Mouse (Mus musculus) urinary bladder, adult 2 months (tissue): ENCODE data around the gene Adora3. TPM values are rescaled to one million over a fixed set of nuclear protein-coding genes. Genes with fewer than 3 reads are reported as not detected.

Experiments used
- DNase-seq: peaks from one replicate; pipeline ENCODE4 v3.0.0; 2022; ENCODE audit warnings: low spot score
- polyA plus RNA-seq: library from polyadenylated mRNA; depleted of rRNA; stranded (reverse); fragments of >200 nt; gene quantifications from 2 replicates; pipeline ENCODE4 v1.2.3, GENCODE M21; 2012

Gene Adora3
- polyA plus RNA-seq, 1 experiment: 0.41 TPM

DNA sequence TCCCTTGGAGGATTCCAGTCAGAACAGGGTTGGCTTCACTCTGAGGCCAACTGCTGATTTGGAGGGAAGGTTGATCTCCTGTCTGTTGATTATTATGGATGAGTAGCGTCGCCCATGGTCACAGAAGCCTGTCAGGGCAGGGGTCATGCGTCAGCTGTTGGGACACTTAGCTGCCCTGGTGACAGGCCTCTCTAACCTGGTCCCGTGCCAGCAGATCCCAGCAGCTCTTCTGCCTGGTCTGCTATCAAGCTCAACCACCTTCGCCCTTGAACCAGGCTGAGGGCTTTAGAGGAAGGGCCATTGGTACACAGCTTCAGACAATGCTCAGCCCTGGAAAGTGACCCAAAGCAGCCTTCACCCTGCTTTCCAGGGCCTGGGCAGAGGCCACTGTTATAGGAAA lies 5.4 kb downstream of the Adora3 start:
- no peak for DNase-seq

DNA sequence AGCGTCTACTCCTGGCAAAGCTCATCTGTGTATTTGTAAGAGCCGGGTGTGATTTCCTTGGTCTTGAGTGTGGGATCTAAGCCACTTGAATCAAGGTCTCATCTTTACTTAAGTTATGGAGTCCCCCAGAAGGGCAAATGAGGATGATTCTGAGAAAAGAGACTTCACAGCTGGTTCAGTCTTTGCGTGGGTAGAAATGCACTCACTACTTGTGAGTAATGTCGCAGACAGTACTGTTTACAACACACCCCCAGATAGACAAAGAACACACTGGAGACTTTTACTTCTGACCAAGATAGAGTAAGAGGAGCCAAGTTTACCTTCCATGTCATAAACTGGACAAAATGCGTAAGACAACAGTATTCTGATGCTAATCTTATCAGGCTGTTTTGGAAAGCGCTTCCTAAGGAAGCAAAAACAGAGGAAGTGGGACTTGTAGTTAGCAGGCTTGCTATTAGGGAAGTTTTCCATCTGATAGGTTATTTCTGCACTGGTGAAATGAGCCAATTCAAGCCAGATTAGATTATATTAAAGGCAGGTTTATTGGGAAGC lies 6.7 kb downstream of the Adora3 start:
- DNase-seq: no peak

- no peak for DNase-seq
Measured at GRCm38 (mm10) chr3:105877919-105878318, 7.3 kb downstream of the Adora3 start.

- DNase-seq: no peak
Measured at GRCm38 (mm10) chr3:105878751-105879150, 8.1 kb downstream of the Adora3 start.

GRCm38 (mm10) chr3:105880419-105880818 lies 9.8 kb downstream of the Adora3 start:
- no peak for DNase-seq

DNA sequence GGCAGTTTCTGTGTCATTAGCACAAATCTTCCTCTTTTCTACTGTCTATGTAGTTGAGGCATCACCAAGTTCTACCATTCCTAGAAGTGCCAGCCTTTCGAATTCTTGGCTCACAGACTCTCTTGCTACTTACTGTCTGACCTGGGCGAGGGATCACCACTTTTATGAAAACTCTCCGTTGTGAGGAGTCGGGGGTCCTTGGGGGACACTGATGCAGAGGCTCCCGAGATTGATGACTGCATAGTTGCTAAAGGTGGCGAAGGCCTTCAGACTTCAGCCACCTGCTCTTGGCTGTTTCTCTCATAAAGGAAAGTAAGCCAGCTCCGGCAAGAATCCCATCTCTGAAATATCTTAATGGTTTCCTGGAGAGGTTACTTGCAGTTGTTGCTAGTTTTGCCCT lies 11.4 kb downstream of the Adora3 start:
- DNase-seq: no peak

DNA sequence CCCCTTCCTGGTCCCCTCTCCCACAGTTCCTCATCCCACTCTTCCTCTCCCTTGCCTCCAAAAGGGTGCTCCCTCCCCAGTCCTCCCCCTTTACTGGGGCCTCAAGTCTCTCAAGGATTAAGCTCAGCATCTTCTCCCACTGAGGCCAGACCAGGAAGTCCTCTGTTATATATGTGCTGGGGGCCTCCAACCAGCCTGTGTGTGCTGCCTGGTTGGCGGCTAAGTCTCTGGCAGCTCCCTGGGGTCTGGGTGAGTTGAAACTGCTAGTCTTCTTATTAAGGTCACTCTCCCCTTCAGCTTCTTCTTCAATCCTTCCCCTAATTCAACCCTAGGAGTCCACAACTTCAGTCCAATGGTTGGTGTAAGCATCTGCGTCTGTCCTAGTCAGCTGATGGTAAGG lies 12.5 kb downstream of the Adora3 start:
- DNase-seq: no peak

- peak; percentile 7 for DNase-seq
Measured at GRCm38 (mm10) chr3:105888961-105889360, 18.3 kb downstream of the Adora3 start.

GRCm38 (mm10) chr3:105890220-105890619 lies 19.6 kb downstream of the Adora3 start:
- peak; percentile 19 for DNase-seq

GRCm38 (mm10) chr3:105891141-105891540 lies 20.5 kb downstream of the Adora3 start:
- peak; percentile 10 for DNase-seq

DNA sequence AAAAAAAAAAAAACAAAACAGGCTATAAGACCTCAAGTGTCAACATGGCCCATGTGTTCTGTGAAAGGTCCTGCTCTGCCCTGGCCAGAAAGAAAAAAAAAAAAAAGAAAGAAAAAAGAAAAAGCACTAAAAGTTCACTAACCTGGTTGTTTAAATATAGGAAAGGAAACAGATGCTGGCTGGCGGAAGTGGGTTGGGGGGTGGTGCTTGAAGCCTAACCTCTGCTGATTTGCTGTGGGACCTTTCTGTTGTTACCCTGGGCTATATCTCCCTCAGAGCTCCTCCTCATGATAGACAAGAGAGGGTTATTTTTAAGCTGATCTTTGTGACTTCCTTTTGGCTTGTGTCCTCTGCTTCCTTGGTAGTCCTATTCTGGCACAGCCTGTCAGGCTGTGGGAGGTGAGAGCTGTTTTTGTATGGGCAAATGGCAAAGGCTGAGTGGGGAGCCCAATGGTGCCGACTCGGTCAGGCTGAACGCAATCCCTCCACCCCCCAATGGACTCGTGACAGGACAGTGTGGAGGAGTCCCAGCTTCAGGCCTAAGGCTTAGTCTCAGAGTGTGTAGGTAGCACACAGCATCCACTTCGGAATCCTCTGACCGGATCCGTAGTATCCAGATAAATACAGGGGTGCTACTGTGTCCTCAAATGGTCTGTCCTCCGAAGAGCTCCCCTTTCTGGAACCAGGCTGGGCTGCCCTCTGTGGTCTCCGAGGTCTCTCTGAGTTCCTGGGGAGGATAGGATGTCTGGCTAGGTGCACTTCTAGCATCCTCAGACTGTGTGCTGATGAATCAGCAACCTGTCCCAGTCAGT lies 21.3 kb downstream of the Adora3 start:
- peak; percentile 19 for DNase-seq

DNA sequence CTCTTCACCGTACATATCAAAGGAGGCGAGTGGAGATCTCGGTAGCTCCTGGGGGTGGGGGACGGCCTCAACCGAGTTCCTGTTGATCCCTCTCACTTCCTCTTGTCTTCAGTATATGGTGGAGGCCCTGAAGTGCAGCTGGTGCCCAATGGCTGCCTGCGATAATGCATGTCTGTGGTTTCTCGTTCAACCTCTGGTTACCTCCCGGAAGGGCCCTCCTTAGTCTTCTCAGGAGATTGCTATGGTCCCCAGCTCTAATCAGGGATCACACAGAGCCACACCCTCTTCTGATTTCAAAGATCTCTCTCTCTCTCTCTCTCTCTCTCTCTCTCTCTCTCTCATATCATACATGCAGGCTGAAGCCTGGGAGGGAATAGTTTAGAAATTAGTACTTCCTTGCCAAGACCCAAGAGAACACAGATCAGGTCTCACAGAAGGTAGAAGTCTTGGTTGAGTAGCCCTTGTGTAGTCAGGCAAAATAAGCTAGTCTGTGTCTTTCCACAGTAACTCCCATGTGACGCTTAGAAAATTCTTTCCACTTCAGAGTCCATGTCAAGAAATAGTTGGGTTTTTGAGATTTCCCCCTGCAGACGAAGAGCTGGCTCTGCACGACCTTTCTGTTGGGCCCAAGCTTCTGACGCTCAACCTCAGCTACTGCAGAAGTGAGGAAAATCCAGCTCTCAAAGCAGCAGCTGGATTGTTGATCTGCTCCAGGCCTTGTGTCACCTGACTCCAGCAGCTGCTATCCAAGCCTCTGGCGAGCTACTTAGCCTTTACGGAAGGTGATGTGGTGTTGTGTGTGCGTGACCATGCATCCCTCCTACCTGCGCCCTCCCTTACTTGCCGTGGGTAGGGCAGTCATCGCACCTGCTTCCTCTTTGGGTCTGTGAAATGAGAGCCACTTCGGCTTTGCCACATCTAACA lies 22.2 kb downstream of the Adora3 start:
- DNase-seq: peak; percentile 13

DNA sequence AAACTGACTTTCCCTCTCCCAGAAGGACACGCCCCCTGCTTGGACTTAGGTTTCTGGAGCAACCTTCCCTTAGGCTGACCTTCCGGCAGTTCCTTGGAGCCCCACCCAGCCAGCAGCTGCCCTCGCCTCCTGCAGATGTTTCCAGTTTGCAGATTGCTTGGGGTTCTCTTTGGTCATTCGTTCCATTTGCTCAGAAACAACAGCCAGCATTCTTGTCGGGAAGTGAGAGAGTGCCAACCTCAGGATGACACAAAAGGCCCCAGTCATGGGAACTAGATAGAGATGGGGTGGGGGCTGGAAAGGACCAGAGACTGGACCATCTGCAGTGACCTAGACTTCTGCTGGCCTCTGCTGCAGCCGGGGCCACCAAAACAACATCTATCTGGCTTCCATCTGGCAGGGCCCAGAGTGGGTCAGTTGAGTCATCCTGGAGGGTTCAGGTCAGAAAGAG lies 23.3 kb downstream of the Adora3 start:
- peak; percentile 22 for DNase-seq

GRCm38 (mm10) chr3:105894601-105895592 lies 24.2 kb downstream of the Adora3 start:
- DNase-seq: peak; percentile 93

GRCm38 (mm10) chr3:105896811-105897210 lies 26.2 kb downstream of the Adora3 start:
- peak; percentile 6 for DNase-seq

DNA sequence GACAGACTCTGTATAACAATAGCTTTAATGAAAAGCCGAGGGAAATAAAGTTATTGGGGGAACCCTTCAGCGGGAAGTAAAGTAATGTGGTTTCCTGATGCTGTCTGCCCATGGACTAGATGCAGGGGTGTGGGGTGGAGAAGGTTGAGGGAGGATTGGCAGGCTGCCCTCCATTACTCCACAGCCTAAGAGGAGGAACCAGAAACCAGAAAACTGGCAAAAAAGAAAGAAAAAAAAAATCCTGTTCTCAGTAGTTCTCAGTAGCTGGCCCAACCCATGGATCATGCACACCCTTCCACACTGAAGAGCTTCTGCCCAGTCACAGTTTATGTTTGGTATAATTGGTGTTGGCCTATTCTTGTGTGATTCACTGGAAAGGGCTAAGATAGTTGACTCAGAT lies 27.7 kb downstream of the Adora3 start:
- no peak for DNase-seq

- DNase-seq: no peak
Measured at GRCm38 (mm10) chr3:105898861-105899260, 28.2 kb downstream of the Adora3 start.

DNA sequence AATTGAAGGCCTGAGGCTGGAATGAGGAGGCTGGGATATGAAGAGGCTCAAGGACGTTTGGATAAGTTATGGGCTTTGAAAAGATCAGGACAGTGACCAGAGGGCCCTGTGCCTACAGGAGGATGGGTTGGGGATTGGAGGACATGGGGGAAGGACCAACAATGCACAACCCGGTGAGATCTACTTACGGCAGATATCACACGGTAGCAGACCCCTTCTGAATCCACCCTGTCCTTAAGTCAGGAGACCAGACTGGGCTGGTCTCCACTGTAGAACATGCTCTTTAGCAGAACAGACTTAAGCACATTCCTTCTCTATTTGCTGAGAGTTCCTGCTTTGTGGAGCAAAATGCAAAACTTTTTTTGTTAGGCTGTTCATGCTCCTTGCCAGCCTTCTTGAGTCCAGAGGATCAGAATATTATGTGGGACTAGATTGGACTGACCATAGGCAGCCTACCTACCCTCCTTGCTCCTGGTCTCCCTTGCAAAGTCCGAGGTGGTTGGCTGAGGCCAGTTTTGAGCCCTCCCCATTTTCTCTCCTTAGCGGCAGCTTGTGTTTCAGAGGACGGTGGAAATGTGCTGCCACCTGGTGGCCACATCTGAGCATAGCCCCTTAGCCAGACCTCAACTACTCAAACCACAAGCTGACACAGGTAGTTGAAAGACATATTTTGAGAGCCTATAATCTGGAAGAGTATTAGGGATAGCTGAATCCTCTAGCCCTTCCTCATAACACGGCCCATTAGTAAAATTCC lies 28.9 kb downstream of the Adora3 start:
- peak; percentile 69 for DNase-seq

DNA sequence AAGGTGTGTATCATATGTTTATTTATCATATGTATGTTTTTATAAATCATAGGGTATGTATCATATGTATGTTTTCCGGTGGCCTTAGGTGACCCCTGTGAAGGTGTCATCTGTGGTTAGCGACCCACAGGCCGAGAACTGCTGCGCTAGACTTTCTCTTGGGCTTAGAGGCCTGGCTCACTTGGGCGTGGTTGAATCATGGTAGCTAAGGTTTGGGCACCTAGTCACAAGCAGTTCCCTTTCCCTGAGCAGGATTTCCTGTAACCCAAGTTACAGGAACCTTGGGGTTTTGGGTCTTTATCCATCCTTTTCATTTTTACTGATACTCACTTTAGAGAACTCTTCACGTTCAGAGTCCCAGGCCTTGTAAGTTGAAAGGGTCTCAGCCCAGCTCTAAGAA lies 29.6 kb downstream of the Adora3 start:
- no peak for DNase-seq

GRCm38 (mm10) chr3:105900716-105901115 lies 30.1 kb downstream of the Adora3 start:
- no peak for DNase-seq
